Mouse (Mus musculus) hematopoietic stem cell, adult 5-6 weeks (primary cell): ENCODE measurements around the gene Actbl2. TPM values are rescaled to one million over a fixed set of nuclear protein-coding genes. Genes with fewer than 3 reads are reported as not detected.
A peak's percentile ranks its signal among the peaks of the same experiment; 100 is the strongest.

ENCODE experiments used
- ATAC-seq, 2 experiments: fragments of 125-278 bp in 1 of 2; replicated peaks in 1 of 2; 2 replicates each; pipeline ENCODE4 v1.8.0; 2016 to 2017; ENCODE audit warnings: inconsistent platforms in 2 of 2, mild to moderate bottlenecking in 2 of 2, moderate number of reproducible peaks in 2 of 2, low read depth in 1 of 2, moderate TSS enrichment in 1 of 2; ENCODE audit not compliant: low FRiP score in 2 of 2, poor library complexity in 2 of 2, severe bottlenecking in 2 of 2, insufficient read depth in 1 of 2, low TSS enrichment in 1 of 2
- total RNA-seq: library from RNA; stranded (forward); fragments of 172-1452, 232-1000 nt; gene quantifications from 2 replicates; pipeline ENCODE4 v1.2.3, GENCODE M21; 2017

The Actbl2 gene
- total RNA-seq, 1 experiment from 2014 or later: not detected

GRCm38 (mm10) chr13:111263758-111264157 is 8.9 kb downstream of the Actbl2 start:
- ATAC-seq: no peak

GRCm38 (mm10) chr13:111265231-111266000 is 10.6 kb downstream of the Actbl2 start:
- ATAC-seq: no peak

GRCm38 (mm10) chr13:111266855-111267254 is 12.0 kb downstream of the Actbl2 start:
- ATAC-seq: no peak

GRCm38 (mm10) chr13:111268992-111269391 is 14.2 kb downstream of the Actbl2 start:
- no peak for ATAC-seq

GRCm38 (mm10) chr13:111269789-111270335 is 15.0 kb downstream of the Actbl2 start:
- ATAC-seq: no peak; a peak in 1 of 4 replicates

- ATAC-seq: no peak
Measured at GRCm38 (mm10) chr13:111271868-111272267, 17.1 kb downstream of the Actbl2 start.

GRCm38 (mm10) chr13:111286461-111287385 is 31.9 kb downstream of the Actbl2 start:
- ATAC-seq: peak; percentile 88 to 93

GRCm38 (mm10) chr13:111291161-111291957 is 36.5 kb downstream of the Actbl2 start:
- no peak for ATAC-seq

GRCm38 (mm10) chr13:111291958-111292493 is 37.2 kb downstream of the Actbl2 start:
- no peak for ATAC-seq

GRCm38 (mm10) chr13:111293478-111293877 is 38.7 kb downstream of the Actbl2 start:
- no peak for ATAC-seq

- ATAC-seq: no peak
Measured at GRCm38 (mm10) chr13:111294965-111295494, 40.2 kb downstream of the Actbl2 start.

GRCm38 (mm10) chr13:111296029-111296428 is 41.2 kb downstream of the Actbl2 start:
- ATAC-seq: no peak

- ATAC-seq: 0 out of 4 replicates have a peak, but pooled peaks of 1 of the 2 experiments have one; percentile 22
Measured at GRCm38 (mm10) chr13:111297614-111298013, 42.8 kb downstream of the Actbl2 start.

GRCm38 (mm10) chr13:111299145-111299713 is 44.4 kb downstream of the Actbl2 start:
- ATAC-seq: peak; percentile 66 to 69; a peak in 3 of 4 replicates

GRCm38 (mm10) chr13:111300846-111301245 is 46.0 kb downstream of the Actbl2 start:
- no peak for ATAC-seq

- ATAC-seq: no peak
Measured at GRCm38 (mm10) chr13:111301431-111301830, 46.6 kb downstream of the Actbl2 start.
